Mouse (Mus musculus) lung, adult 2 months (tissue): ENCODE measurements around the gene Col8a1. TPM values are rescaled to one million over a fixed set of nuclear protein-coding genes. Genes with fewer than 3 reads are reported as not detected.
A peak's percentile ranks its signal among the peaks of the same experiment; 100 is the strongest.

Experiments used
- DNase-seq: peaks from one replicate; pipeline ENCODE4 v3.0.0; 2022
- H3K4me1 ChIP-seq: fragments of 200-500 bp; 2 replicates; pipeline ENCODE4 v1.6.1; 2011; ENCODE audit warnings: low read length; ENCODE audit not compliant: control insufficient read depth, insufficient read depth
- H3K4me3 ChIP-seq: fragments of 200-500 bp; replicated peaks from 2 replicates; pipeline ENCODE3; 2011; ENCODE audit warnings: low read depth, mild to moderate bottlenecking, control low read depth, low read length; ENCODE audit errors: extremely low read depth
- CTCF ChIP-seq: fragments of 200-500 bp; IDR thresholded peaks from 2 replicates; pipeline ENCODE4 v1.5.1; 2011; ENCODE audit warnings: mild to moderate bottlenecking, low read length, control low read depth; ENCODE audit not compliant: insufficient read depth
- POLR2A ChIP-seq: fragments of 200-500 bp; IDR thresholded peaks from 2 replicates; pipeline ENCODE4 v1.6.1; 2011; ENCODE audit warnings: low read depth, mild to moderate bottlenecking, control low read depth, low read length, borderline replicate concordance; ENCODE audit errors: extremely low read depth
- WGBS: fragments of 180-500 bp; shearing (Covaris S2); methylation state at CpG from one replicate; pipeline ENCODE4 v1.1.7; 2018; 5-methylcytosine and 5-hydroxymethylcytosine counted together
- polyA plus RNA-seq: library from polyadenylated mRNA; depleted of rRNA; stranded (reverse); fragments of >200 nt; gene quantifications from 2 replicates; pipeline ENCODE4 v1.2.3, GENCODE M21; 2012

Col8a1 gene
- polyA plus RNA-seq, 1 experiment: 3.6 TPM

DNA sequence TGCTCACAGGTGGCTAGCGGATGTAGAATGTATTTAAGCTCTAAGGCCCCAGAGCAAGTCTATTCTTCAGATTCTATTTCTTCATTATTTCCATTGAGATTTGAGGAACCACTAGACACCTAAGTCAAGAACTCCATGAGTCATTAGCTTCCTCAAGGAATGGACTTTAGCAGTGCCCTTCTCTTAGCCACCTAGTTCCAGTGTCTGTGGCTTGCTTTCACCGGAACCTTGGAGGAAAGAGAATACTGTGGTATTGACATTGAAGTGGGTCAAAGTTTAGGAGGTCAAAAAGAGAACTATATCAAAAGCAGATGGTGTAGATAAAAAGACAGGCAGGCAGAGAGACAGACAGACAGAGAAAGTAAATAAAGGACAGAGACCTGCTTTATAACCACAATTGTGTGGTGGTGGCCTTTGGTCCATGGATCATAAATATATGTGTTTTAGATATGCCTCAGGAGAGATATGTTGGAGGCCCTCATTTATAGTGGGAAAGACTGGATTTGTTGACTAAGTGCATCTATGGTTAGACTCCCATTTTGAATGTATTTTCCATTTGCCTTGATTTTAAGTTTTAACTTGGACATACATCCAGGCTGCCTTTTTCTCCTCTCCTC, 60.5 kb downstream of the Col8a1 start:
- no peak overlapping the region for H3K4me3 ChIP-seq
- WGBS: 79% methylated on average over 2 of the region's 2 CpGs
- no peaks in the 10 kb centered on the region for H3K4me1 ChIP-seq
- DNase-seq: no peak
- TF ChIP-seq POLR2A (no peak), CTCF (no peak)

DNA sequence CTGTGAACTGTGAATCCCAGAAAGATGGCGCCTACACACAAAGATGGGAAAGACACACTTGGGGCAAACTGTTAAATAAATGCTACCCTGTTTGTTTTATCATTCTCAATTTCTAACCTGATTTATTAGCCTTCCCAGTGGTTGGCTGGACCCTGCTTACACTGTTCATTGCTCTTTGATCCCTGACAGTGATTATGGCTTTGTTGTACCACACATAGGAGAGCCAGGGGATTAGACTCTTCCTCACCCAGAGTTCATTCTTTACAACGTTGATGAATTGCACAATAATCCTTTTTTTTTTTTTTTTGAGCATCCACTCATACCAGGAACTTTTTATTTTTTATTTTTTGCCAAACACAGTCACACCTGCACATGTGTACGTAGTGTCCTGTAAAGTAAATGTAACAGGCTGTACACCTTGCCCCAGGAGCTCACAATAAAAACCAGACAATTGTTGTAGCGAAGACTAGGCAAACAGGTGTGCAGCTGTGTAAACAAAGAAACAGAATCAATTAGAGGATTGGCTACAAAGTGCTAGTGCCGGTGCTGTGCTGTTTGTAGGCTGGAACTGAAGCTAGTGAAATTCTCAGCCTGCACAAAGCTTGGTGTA, 68.6 kb downstream of the Col8a1 start:
- H3K4me1 ChIP-seq: no peaks in the 10 kb centered on the region
- no peak for DNase-seq
- no peak overlapping the region for H3K4me3 ChIP-seq
- no peak for TF ChIP-seq POLR2A
- no peak for TF ChIP-seq CTCF
- 54% methylated on average over 5 of the region's 5 CpGs for WGBS

DNA sequence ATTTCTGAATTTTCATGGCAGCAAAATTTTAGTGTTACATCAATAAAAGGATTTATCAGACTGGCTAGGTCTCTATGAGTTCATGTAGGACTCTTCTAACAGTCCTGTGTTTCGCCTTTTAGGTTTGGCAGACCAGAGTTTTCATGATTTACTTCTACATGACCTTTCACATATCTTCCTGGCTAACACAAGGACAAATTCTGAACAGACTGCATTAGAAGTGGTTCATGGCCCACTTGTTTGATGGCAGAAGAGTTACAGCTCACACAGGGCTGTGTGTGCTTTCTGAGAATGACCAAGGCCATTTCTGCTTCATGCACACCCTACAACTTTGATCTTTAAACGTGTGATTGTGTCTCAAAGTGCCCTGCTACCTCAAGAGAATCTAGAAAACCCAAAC, 82.3 kb downstream of the Col8a1 start:
- TF ChIP-seq CTCF (no peak), POLR2A (no peak)
- no peaks in the 10 kb centered on the region for H3K4me1 ChIP-seq
- H3K4me3 ChIP-seq: no peak overlapping the region
- DNase-seq: no peak
- WGBS: 53% methylated on average over 2 of the region's 2 CpGs

DNA sequence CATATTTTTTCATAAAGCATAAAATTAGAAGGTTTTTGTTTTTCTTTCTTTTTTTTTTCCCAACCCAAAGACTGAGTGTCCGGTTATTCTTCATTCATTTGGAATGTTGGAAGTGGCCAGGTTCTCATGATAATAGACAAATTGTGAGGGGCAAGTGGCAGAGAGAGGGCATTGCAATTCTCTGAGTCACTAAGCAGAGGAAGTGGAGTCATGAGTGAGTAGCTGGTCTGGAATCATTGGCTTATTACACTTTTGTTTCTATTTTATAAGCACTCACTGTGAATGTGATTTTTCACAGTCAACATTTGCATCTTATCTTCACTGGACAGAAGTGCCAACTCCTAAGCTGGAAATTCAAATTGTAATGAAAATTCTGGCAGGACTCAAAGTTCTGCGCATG, 82.9 kb downstream of the Col8a1 start:
- 53% methylated on average over 2 of the region's 2 CpGs for WGBS
- no peak for DNase-seq
- H3K4me3 ChIP-seq: no peak overlapping the region
- H3K4me1 ChIP-seq: no peaks in the 10 kb centered on the region
- TF ChIP-seq CTCF (no peak), POLR2A (no peak)

DNA sequence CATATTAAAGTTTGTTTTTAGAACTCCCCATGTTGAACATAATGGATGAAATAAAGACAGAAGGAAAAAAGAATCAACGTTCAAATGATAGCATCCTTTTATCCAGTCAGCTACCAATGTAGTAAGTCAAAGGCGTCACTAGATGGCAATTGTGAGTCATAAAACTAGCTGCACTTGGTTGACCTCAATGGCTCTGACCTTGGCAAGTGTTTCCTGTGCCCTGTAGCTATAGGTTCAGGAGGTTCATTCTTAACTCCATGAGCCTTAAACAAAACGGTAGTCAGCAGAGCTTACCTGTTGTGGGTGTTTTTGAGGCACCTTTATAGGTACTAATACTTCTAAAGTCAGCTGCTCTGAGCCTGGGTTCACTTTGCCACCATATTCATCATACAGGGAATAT, 85.2 kb downstream of the Col8a1 start:
- 14% methylated on average over 3 of the region's 3 CpGs for WGBS
- Histone ChIP-seq H3K4me3 (no peak overlapping the region), H3K4me1 (no peaks in the 10 kb centered on the region)
- TF ChIP-seq POLR2A (no peak), CTCF (peak; percentile 30)
- DNase-seq: peak; percentile 4

DNA sequence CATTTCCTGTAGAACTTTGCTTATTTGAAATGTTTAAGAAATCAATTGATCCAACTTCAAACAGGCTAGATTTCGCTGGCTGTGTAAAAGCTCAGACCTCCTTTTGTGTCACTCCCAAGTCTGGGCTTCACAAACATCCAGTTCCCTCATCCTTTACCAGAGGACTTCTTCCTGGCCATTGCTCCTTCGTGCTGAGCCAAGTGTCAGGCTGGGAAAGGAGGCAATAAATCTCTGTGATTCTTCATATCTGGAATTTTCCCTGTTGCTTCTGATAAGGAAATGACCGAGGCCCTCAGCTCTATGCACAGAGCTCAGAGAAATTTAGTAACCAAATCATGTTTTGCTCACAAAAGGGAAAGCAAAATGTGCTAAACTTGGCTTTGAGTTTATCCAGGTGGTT, 91.9 kb downstream of the Col8a1 start:
- no peak overlapping the region for H3K4me3 ChIP-seq
- WGBS: 27% methylated on average over 3 of the region's 3 CpGs
- TF ChIP-seq CTCF (no peak), POLR2A (no peak)
- DNase-seq: no peak
- no peaks in the 10 kb centered on the region for H3K4me1 ChIP-seq

DNA sequence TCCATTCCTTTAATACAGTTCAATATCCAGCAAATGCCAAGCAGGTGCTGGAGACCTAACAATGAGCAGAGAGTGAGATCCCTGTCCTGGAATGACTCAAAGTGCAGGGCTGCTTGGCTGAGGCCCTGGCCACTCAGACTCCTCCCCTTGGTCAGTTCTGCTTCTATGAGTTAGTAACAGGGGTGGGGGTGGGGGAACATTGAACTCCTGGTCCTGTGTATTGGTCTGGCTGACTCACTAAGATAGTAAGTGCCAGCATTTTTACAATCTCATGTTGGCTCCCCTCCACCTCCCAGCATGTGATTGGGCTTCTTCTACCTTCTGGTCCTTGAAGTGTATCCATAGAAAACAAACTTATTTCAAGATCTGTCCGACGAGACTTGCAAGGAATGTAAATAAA, 104.6 kb downstream of the Col8a1 start:
- Histone ChIP-seq H3K4me1 (0 out of 2 replicates have a peak, but pooled peaks cover 2% of the 10 kb centered on the region), H3K4me3 (no peak overlapping the region)
- WGBS: 29% methylated on average over 2 of the region's 2 CpGs
- TF ChIP-seq POLR2A: no peak
- no peak for TF ChIP-seq CTCF
- DNase-seq: no peak

DNA sequence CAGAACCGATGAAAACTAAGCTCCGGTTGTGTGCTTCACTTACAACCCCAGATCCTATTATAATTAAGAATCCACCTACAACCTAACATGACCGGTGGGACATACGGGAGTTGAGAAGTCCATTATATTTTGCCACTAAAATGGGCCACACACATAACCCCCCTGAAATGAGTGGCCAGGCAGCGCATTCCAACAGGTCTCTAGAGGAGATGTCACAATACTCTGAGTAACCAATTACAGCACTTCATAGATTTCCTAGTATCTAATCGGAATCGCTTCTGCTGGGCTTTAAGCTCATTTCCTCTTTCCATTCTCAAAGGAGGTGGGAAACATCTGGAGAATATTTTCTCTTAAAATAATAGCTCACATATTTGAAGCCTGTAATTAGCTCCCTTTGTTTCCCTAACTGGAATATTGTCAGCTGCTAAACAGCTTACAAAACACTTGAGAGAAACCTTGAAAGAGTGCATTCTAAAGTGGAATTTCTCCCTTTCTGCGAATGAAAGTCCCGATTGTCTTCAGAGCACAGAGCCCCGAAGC, 113.1 kb downstream of the Col8a1 start:
- 65% methylated on average over 10 of the region's 10 CpGs for WGBS
- TF ChIP-seq POLR2A: no peak
- no peak overlapping the region for H3K4me3 ChIP-seq
- DNase-seq: no peak
- H3K4me1 ChIP-seq: no peaks in the 10 kb centered on the region

DNA sequence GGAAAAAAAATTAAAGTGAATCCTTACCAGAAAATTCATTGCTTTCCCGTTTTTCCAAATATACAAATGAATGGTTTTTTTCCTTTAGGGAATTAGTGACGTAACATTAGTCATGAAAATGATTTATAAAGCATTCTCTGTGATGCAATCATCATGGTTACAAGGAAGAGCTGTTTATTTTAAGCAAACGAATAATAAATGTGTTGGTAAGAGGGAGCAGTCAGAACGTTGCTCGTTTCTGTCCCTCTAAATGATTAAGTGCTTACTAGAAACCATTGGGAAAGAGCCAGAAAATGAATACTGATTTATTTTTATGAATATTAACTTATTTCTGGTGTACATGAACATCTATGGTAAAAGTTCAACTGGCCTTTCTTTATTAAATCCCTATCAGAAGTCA, 119.8 kb downstream of the Col8a1 start:
- Histone ChIP-seq H3K4me3 (no peak overlapping the region), H3K4me1 (no peaks in the 10 kb centered on the region)
- TF ChIP-seq CTCF: no peak
- no peak for TF ChIP-seq POLR2A
- no peak for DNase-seq
- 31% methylated on average over 5 of the region's 5 CpGs for WGBS

DNA sequence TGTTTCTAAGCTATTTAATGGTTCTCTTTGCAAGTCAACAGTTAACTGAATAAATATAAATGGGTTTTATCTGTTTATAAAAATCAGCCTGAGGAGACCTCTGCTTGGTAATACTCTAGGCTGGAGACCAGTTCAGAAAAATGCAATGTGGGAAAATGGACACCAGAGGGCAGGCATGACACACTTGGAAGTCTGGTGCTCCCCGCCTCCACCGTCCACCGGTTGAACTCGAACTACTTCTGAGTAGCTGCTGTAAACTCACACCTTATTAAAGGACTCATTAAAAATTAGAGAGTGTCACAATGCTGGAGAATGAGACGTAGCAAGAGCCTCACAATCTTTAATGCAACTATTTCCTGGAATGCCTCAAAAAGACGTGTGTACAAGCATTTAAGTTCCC, 120.3 kb downstream of the Col8a1 start:
- WGBS: 8% methylated on average over 6 of the region's 6 CpGs
- Histone ChIP-seq H3K4me3 (no peak overlapping the region), H3K4me1 (no peaks in the 10 kb centered on the region)
- DNase-seq: peak; percentile 44
- TF ChIP-seq CTCF: peak; percentile 86
- TF ChIP-seq POLR2A: no peak

DNA sequence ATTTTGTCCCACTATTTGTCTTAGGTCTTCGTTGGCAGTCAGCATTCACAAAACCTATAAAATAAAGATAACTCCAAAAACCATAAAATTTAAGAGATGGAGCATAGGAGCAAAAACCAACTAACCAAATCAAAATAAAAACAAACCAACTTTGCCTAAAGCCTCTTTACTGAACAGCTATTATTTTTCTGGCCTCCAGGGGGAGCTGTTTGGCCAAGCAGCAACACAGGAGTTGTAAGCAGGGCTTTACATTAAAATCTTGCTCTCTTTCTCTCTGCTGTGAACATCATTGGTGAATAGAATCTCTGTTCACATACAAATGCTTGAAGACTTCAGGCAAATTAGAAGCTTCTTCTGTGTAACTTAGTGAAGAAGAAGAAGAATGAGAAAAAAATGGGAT, 142.8 kb downstream of the Col8a1 start:
- Histone ChIP-seq H3K4me1 (no peaks in the 10 kb centered on the region), H3K4me3 (no peak overlapping the region)
- WGBS: 0% methylated on average over 1 of the region's 1 CpGs
- TF ChIP-seq CTCF (peak; percentile 61), POLR2A (no peak)
- no peak for DNase-seq
